Mouse (Mus musculus): Measurements from ENCODE around the gene Smo. TPM values are rescaled to one million over a fixed set of nuclear protein-coding genes. Genes with fewer than 3 reads are reported as not detected.
A peak's percentile ranks its signal among the peaks of the same experiment; 100 is the strongest.
"Not testable (repeated sequence)": the region's sequence is repeated elsewhere in the genome, so short reads cannot be mapped to it uniquely, and the experiment has no call there.

The Smo gene
- polyA plus RNA-seq, 2 experiments, result 2.2 to 5.0 TPM

DNA sequence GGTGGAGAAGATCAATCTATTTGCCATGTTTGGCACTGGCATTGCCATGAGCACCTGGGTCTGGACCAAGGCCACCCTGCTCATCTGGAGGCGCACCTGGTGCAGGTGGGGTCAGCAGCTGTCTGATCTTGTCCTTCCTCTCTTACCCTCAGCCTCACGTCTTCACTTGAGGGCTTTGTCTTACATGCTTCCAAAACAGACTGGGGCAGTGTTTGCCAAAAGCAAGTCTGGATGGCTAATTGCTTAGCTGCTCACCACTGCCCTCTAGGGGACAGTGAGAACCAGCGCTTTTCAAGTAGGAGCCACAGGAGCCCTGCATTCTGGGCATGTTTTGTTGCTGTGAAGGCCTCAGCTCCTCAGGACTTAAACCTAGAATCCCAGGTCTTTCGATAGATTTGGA, 23.1 kb downstream of the Smo start:
- 30% methylated on average over 4 of the region's 4 CpGs for WGBS (ENCODE audit: insufficient replicate concordance)
- H3K27ac ChIP-seq, result no peak overlapping the region
- H3K4me1 ChIP-seq (replicated peaks; ENCODE audit: control insufficient read depth in 2 of 2, insufficient read depth in 2 of 2, low read length in 1 of 2), result no peaks in the 10 kb centered on the region
- H3K4me3 ChIP-seq (ENCODE audit: insufficient read depth in 1 of 2, low read depth in 2 of 2, low read length in 2 of 2), result no peak overlapping the region
- no peaks in the 10 kb centered on the region for H3K9me3 ChIP-seq (ENCODE audit: control insufficient read depth, low read length)
- TF ChIP-seq EP300 (IDR thresholded peaks at IDR 0.05; ENCODE audit: low read depth) (no peak), CTCF (IDR thresholded peaks at IDR 0.05; ENCODE audit: low read depth) (peak; percentile 97)
- no peaks in the 10 kb centered on the region for H3K36me3 ChIP-seq (replicated peaks; ENCODE audit: control insufficient read depth, insufficient read depth, low read depth)
- no peak overlapping the region for H3K4me2 ChIP-seq (ENCODE audit: low read depth)
- no peak overlapping the region for H3K9ac ChIP-seq (replicated peaks)
- ATAC-seq (ENCODE audit: insufficient read depth), result no peak
- no peaks in the 10 kb centered on the region for H3K27me3 ChIP-seq (ENCODE audit: control insufficient read depth, insufficient read depth, low read length)
- DNase-seq (ENCODE audit: low read depth in 3 of 3, low spot score in 3 of 3), result peak; percentile 52 to 63 (median 62)

DNA sequence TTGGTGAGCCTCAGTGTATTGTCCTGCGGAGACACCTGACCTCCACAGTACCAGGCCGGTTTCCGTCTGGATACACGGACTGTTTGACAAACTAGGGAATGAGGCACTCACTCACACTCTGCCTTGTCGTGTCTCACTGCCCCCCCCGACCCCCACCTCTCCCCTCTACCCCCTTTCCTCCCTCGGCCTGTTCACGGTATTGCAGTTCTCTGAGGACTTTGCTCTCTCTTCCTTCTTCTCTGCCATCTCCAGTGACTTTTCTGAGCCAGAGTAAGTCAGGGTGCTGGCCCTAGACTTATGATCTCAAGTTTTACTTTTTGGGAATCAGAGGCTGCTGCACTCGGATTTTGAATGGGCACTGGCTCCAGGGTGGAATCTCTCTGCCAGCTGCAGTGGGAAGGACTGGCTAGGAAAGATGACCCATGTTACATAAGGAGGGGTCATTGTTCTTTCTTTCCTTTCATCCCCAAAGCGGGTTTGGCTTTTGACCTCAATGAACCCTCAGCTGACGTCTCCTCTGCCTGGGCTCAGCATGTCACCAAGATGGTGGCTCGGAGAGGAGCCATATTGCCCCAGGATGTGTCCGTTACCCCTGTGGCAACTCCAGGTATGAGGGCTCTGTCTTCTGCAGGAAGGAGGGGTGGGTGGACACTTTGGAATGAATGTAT, 23.8 kb downstream of the Smo start:
- Histone ChIP-seq H3K27ac (no peak overlapping the region), H3K9me3 (ENCODE audit: control insufficient read depth, low read length) (no peaks in the 10 kb centered on the region), H3K4me1 (replicated peaks; ENCODE audit: control insufficient read depth in 2 of 2, insufficient read depth in 2 of 2, low read length in 1 of 2) (no peaks in the 10 kb centered on the region), H3K27me3 (ENCODE audit: control insufficient read depth, insufficient read depth, low read length) (no peaks in the 10 kb centered on the region), H3K4me3 (ENCODE audit: insufficient read depth in 1 of 2, low read depth in 2 of 2, low read length in 2 of 2) (no peak overlapping the region), H3K36me3 (replicated peaks; ENCODE audit: control insufficient read depth, insufficient read depth, low read depth) (no peaks in the 10 kb centered on the region), H3K4me2 (ENCODE audit: low read depth) (no peak overlapping the region), H3K9ac (replicated peaks) (no peak overlapping the region)
- ATAC-seq (ENCODE audit: insufficient read depth) (no peak), DNase-seq (ENCODE audit: low read depth in 3 of 3, low spot score in 3 of 3) (no peak)
- no peak for TF ChIP-seq CTCF (IDR thresholded peaks at IDR 0.05; ENCODE audit: low read depth)
- TF ChIP-seq EP300 (IDR thresholded peaks at IDR 0.05; ENCODE audit: low read depth), result no peak
- 73% methylated on average over 13 of the region's 13 CpGs for WGBS (ENCODE audit: insufficient replicate concordance)

DNA sequence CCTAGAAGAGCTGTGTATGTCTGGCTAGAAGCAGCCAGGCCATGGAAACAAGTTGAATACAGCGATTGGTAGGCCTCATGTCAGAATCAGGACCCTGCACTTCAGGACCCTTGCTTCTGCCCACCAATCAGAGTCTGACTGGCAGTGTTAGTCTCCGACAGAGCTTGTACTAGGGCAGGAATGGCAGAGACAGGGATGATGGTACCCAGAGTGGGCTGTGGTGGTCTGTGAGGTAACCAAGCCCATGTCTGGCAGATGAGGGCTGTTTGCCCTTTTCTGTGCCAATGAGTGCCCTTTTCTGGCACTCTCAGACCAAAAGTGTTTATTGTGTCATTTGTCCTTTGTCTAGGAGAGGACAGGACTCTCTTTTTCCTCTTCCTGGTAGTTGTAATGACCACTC, 25.1 kb downstream of the Smo start:
- H3K4me3 ChIP-seq (ENCODE audit: insufficient read depth in 1 of 2, low read depth in 2 of 2, low read length in 2 of 2); H3K9me3 ChIP-seq (ENCODE audit: control insufficient read depth, low read length); H3K4me1 ChIP-seq (replicated peaks; ENCODE audit: control insufficient read depth in 2 of 2, insufficient read depth in 2 of 2, low read length in 1 of 2); H3K9ac ChIP-seq (replicated peaks); H3K27ac ChIP-seq; H3K4me2 ChIP-seq (ENCODE audit: low read depth); ATAC-seq (ENCODE audit: insufficient read depth); H3K27me3 ChIP-seq (ENCODE audit: control insufficient read depth, insufficient read depth, low read length); DNase-seq (ENCODE audit: low read depth in 3 of 3, low spot score in 3 of 3); H3K36me3 ChIP-seq (replicated peaks; ENCODE audit: control insufficient read depth, insufficient read depth, low read depth): not testable (repeated sequence)
- WGBS (ENCODE audit: insufficient replicate concordance), result 61% methylated on average over 2 of the region's 2 CpGs

DNA sequence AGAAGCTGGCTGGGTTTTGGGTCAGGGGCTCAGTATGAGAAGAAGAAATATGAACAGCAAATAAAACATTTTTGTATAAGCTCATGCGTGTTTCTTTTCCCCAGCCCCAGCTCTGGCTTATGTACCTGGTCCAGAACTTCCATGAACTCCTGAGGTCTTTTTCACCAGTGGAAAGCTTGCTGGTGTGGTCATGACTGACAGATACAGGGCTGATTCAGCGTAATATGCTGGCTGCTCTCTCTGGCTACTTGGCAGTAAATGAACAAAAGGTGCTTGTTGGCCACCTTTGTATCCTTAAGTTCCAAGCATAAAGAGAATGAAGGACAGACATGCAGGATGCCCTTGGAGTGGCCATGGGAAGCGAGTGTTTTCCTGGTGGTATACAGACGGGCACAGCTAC, 26.0 kb downstream of the Smo start:
- ATAC-seq (ENCODE audit: insufficient read depth), result no peak
- no peaks in the 10 kb centered on the region for H3K27me3 ChIP-seq (ENCODE audit: control insufficient read depth, insufficient read depth, low read length)
- H3K27ac ChIP-seq, result no peak overlapping the region
- H3K4me2 ChIP-seq (ENCODE audit: low read depth), result no peak overlapping the region
- H3K36me3 ChIP-seq (replicated peaks; ENCODE audit: control insufficient read depth, insufficient read depth, low read depth), result no peaks in the 10 kb centered on the region
- no peak for DNase-seq (ENCODE audit: low read depth in 3 of 3, low spot score in 3 of 3)
- 69% methylated on average over 4 of the region's 4 CpGs for WGBS (ENCODE audit: insufficient replicate concordance)
- no peak for TF ChIP-seq CTCF (IDR thresholded peaks at IDR 0.05; ENCODE audit: low read depth)
- TF ChIP-seq EP300 (IDR thresholded peaks at IDR 0.05; ENCODE audit: low read depth), result no peak
- H3K9ac ChIP-seq (replicated peaks), result no peak overlapping the region
- no peaks in the 10 kb centered on the region for H3K9me3 ChIP-seq (ENCODE audit: control insufficient read depth, low read length)
- H3K4me3 ChIP-seq (ENCODE audit: insufficient read depth in 1 of 2, low read depth in 2 of 2, low read length in 2 of 2), result no peak overlapping the region
- H3K4me1 ChIP-seq (replicated peaks; ENCODE audit: control insufficient read depth in 2 of 2, insufficient read depth in 2 of 2, low read length in 1 of 2), result no peaks in the 10 kb centered on the region

DNA sequence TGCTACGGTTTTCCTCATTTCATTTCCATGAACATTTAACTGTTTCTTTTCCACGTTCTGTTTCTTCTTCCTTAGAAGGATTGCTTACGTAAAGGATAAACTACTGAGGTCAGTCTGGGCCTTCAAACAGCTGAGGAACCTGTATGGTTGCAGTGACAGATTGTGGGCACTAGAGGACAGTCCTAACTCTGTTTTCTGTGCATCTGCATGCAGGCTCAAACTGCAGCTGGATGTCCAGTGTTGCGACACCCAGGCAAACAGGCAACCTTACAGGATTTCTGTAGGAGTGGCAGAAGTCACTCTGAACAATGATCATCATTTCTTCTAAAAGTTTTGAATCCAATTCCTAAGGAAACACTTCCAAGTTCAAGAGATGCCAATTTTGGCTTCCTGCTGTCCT, 27.2 kb downstream of the Smo start:
- no peak overlapping the region for H3K9ac ChIP-seq (replicated peaks)
- no peak overlapping the region for H3K4me3 ChIP-seq (ENCODE audit: insufficient read depth in 1 of 2, low read depth in 2 of 2, low read length in 2 of 2)
- ATAC-seq (ENCODE audit: insufficient read depth) (no peak), DNase-seq (ENCODE audit: low read depth in 3 of 3, low spot score in 3 of 3) (peak in 1 of 3 experiments; percentile 39)
- H3K4me1 ChIP-seq (replicated peaks; ENCODE audit: control insufficient read depth in 2 of 2, insufficient read depth in 2 of 2, low read length in 1 of 2), result no peaks in the 10 kb centered on the region
- no peak overlapping the region for H3K4me2 ChIP-seq (ENCODE audit: low read depth)
- no peaks in the 10 kb centered on the region for H3K9me3 ChIP-seq (ENCODE audit: control insufficient read depth, low read length)
- H3K27me3 ChIP-seq (ENCODE audit: control insufficient read depth, insufficient read depth, low read length), result no peaks in the 10 kb centered on the region
- H3K36me3 ChIP-seq (replicated peaks; ENCODE audit: control insufficient read depth, insufficient read depth, low read depth), result no peaks in the 10 kb centered on the region
- peak; percentile 85 for TF ChIP-seq CTCF (IDR thresholded peaks at IDR 0.05; ENCODE audit: low read depth)
- no peak for TF ChIP-seq EP300 (IDR thresholded peaks at IDR 0.05; ENCODE audit: low read depth)
- no peak overlapping the region for H3K27ac ChIP-seq
- 43% methylated on average over 4 of the region's 4 CpGs for WGBS (ENCODE audit: insufficient replicate concordance)
